Mouse (Mus musculus): ENCODE data around the gene Vps33a. TPM values are rescaled to one million over a fixed set of nuclear protein-coding genes. Genes with fewer than 3 reads are reported as not detected.
"Not testable (repeated sequence)": the region's sequence is repeated elsewhere in the genome, so short reads cannot be mapped to it uniquely, and the experiment has no call there.

Vps33a gene
- total RNA-seq, 4 experiments from 2014 or later: 53.7 to 68.7 (median 64.1) TPM

GRCm38 (mm10) chr5:123524393-123524750 lies 48.5 kb downstream of the Vps33a start:
- DNase-seq: no peak

- peak; percentile 97 for DNase-seq
Observed at GRCm38 (mm10) chr5:123523692-123524392, 49.0 kb downstream of the Vps33a start, which contains the start of gene Diablo. Diablo (minus strand) TSS chr5:123524176.

GRCm38 (mm10) chr5:123522166-123522565 lies 50.7 kb downstream of the Vps33a start:
- DNase-seq: no peak

GRCm38 (mm10) chr5:123521621-123522020 lies 51.2 kb downstream of the Vps33a start:
- DNase-seq: no peak

GRCm38 (mm10) chr5:123520666-123521065 lies 52.2 kb downstream of the Vps33a start:
- DNase-seq: no peak

GRCm38 (mm10) chr5:123514871-123515270 lies 58.0 kb downstream of the Vps33a start:
- no peak for DNase-seq

GRCm38 (mm10) chr5:123512102-123512501 lies 60.7 kb downstream of the Vps33a start:
- DNase-seq: no peak

- not testable (repeated sequence) for DNase-seq
Observed at GRCm38 (mm10) chr5:123511426-123511825, 61.4 kb downstream of the Vps33a start.

- no peak for DNase-seq
Observed at GRCm38 (mm10) chr5:123510160-123510559, 62.7 kb downstream of the Vps33a start, which contains the start of gene B3gnt4. B3gnt4 (plus strand) TSS chr5:123510460.

GRCm38 (mm10) chr5:123508921-123509320 lies 63.9 kb downstream of the Vps33a start:
- DNase-seq: no peak

- peak; percentile 75 for DNase-seq
Observed at GRCm38 (mm10) chr5:123507936-123508723, 64.7 kb downstream of the Vps33a start.

- no peak for DNase-seq
Observed at GRCm38 (mm10) chr5:123501973-123502372, 70.9 kb downstream of the Vps33a start.

- peak; percentile 39 for DNase-seq
Observed at GRCm38 (mm10) chr5:123499717-123500116, 73.1 kb downstream of the Vps33a start.

- DNase-seq: no peak
Observed at GRCm38 (mm10) chr5:123489935-123490334, 82.9 kb downstream of the Vps33a start.

- no peak for DNase-seq
Observed at GRCm38 (mm10) chr5:123489112-123489785, 83.6 kb downstream of the Vps33a start, which contains the start of the genes Lrrc43 and Il31. Lrrc43 (plus strand) TSS chr5:123489305. Il31 (minus strand) TSS chr5:123489489.

GRCm38 (mm10) chr5:123487659-123488395 lies 85.0 kb downstream of the Vps33a start:
- no peak for DNase-seq

Small RNA genes lying within 50 kb of the gene (microRNA-seq; reads per million reads assigned to microRNA genes)
- gene Mir7647: 1.1 to 1.8 reads per million in 2 experiments

Other genes with a start within 250 kb of the Vps33a start
- 10 to 100 TPM in 3 of 4 experiments, 1 to 10 TPM in 1; 9.7 to 15.1 (median 13.2) TPM for gene Bcl7a, start 229.2 kb downstream of the Vps33a start, total RNA-seq (2022)
- 10 to 100 TPM; 21.6 to 32.8 (median 27.1) TPM for gene Mlxip, start 178.2 kb downstream of the Vps33a start, total RNA-seq (2022)
- gene Lrrc43, start 83.7 kb downstream of the Vps33a start, total RNA-seq (2022): not detected
- not detected for gene Il31, start 83.5 kb downstream of the Vps33a start, total RNA-seq (2022)
- under 1 TPM; 0.29 to 0.52 (median 0.40) TPM for gene B3gnt4, start 62.6 kb downstream of the Vps33a start, total RNA-seq (2022)
- 10 to 100 TPM; 86.9 to 99.4 (median 88.5) TPM for gene Diablo, start 48.9 kb downstream of the Vps33a start, total RNA-seq (2022)
- gene Gm49027, start 47.5 kb downstream of the Vps33a start, total RNA-seq (2022): 10 to 100 TPM in 2 of 4 experiments, 1 to 10 TPM in 2; 5.9 to 22.1 (median 11.8) TPM
- gene Clip1, start 111.6 kb upstream of the Vps33a start, total RNA-seq (2022): 100 to 1,000 TPM in 2 of 4 experiments, 10 to 100 TPM in 2; 77.6 to 145 (median 103) TPM
- 10 to 100 TPM; 42.1 to 54.0 (median 45.7) TPM for gene Zcchc8, start 148.1 kb upstream of the Vps33a start, total RNA-seq (2022)
- gene Rsrc2, start 176.4 kb upstream of the Vps33a start, total RNA-seq (2022): 10 to 100 TPM; 55.2 to 92.9 (median 73.7) TPM
- 1 to 10 TPM in 2 of 4 experiments, under 1 TPM in 2; 0.43 to 1.9 (median 1.3) TPM for gene Kntc1, start 176.7 kb upstream of the Vps33a start, total RNA-seq (2022)

Data from adrenal gland, adult 8-10 months (tissue).